Mouse (Mus musculus) liver, adult 2 months (tissue): Measurements from ENCODE around the gene Dpy19l3.

Source experiments
- CTCF ChIP-seq: fragments of 200-500 bp; IDR thresholded peaks from 2 replicates; pipeline ENCODE4 v1.5.1; 2011; ENCODE audit warnings: low read depth, low read length, control low read depth
- POLR2A ChIP-seq: fragments of 200-500 bp; IDR thresholded peaks from 2 replicates; pipeline ENCODE4 v1.6.1; 2011; ENCODE audit warnings: low read length, control low read depth; ENCODE audit not compliant: insufficient read depth; ENCODE audit errors: extremely low read depth

DNA sequence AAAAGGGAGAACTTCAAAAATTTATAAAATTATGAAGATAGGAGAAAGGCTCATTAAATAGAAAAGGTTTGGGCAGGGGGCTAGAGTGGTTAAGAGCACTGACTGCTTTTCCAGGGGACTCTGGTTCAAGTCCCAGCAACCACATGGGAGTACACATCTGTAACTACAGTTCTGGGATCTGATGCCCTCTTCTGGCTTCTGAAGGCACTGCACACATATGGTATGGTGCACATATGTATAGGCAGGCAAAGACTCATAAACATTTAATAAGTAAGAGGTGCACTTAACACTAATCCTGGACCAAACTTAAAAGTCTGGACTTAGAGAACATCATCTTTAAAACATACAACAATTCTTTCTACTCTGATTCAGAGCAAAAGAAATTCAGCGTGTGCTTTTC, 56.2 kb downstream of the Dpy19l3 start:
- TF ChIP-seq POLR2A (no peak), CTCF (no peak)
